Mouse (Mus musculus): Measurements from ENCODE around the gene Krtap6-2. TPM values are rescaled to one million over a fixed set of nuclear protein-coding genes. Genes with fewer than 3 reads are reported as not detected.

Krtap6-2 gene
- not detected for polyA plus RNA-seq (2012; fragmentation: generic; extraction: Trizol)
- long read RNA-seq, experiment 1, result 0 reads
- long read RNA-seq, experiment 2, result 0 reads

- H3K27me3 ChIP-seq (ENCODE audit: control insufficient read depth, insufficient read depth, insufficient read length), result no peaks in the 10 kb centered on the region
- no peak within 1 kb of the TSS for H3K4me3 ChIP-seq (ENCODE audit: insufficient read depth, poor library complexity, severe bottlenecking)
- no peak for TF ChIP-seq MYOG (IDR thresholded peaks at IDR 0.05; ENCODE audit: control insufficient read depth, extremely low read depth, insufficient read length)
- TF ChIP-seq MYOD1 (IDR thresholded peaks at IDR 0.05; ENCODE audit: control insufficient read depth, insufficient read length, low read depth), result no peak
- TF ChIP-seq MAX (IDR thresholded peaks at IDR 0.05), result no peak
- no peak for TF ChIP-seq CEBPB (IDR thresholded peaks at IDR 0.05; ENCODE audit: low read depth)
- no peak for TF ChIP-seq USF1 (IDR thresholded peaks at IDR 0.05; ENCODE audit: low read depth)
- no peak for TF ChIP-seq FOSL1 (IDR thresholded peaks at IDR 0.05; ENCODE audit: insufficient read depth, low read length, poor library complexity, severe bottlenecking)
- TF ChIP-seq CTCF (IDR thresholded peaks at IDR 0.05; ENCODE audit: control insufficient read depth, insufficient read depth, insufficient read length), result no peak
- H3K36me3 ChIP-seq (ENCODE audit: control insufficient read depth, insufficient read depth), result no peaks in the 10 kb centered on the region
- no peak within 1 kb of the TSS for H3ac ChIP-seq (ENCODE audit: control insufficient read depth, insufficient read length, low read depth)
- H3K79me3 ChIP-seq (ENCODE audit: low read depth), result no peaks in the 10 kb centered on the region
- H3K79me2 ChIP-seq (ENCODE audit: control insufficient read depth, insufficient read depth), result no peaks in the 10 kb centered on the region
These were observed at the start of gene Krtap6-2 for GRCm38 (mm10) chr16:89420011-89420410. Gene Krtap6-2 (minus strand): TSS chr16:89420111.

GRCm38 (mm10) chr16:89461189-89461588 is 41.3 kb upstream of the Krtap6-2 start:
- Histone ChIP-seq H3ac (ENCODE audit: control insufficient read depth, insufficient read length, low read depth) (no peak overlapping the region), H3K36me3 (ENCODE audit: control insufficient read depth, insufficient read depth) (no peaks in the 10 kb centered on the region), H3K4me3 (ENCODE audit: insufficient read depth, poor library complexity, severe bottlenecking) (no peak overlapping the region), H3K79me3 (ENCODE audit: low read depth) (no peaks in the 10 kb centered on the region), H3K79me2 (ENCODE audit: control insufficient read depth, insufficient read depth) (no peaks in the 10 kb centered on the region), H3K27me3 (ENCODE audit: control insufficient read depth, insufficient read depth, insufficient read length) (no peaks in the 10 kb centered on the region)
- no peak for TF ChIP-seq MYOG (IDR thresholded peaks at IDR 0.05; ENCODE audit: control insufficient read depth, extremely low read depth, insufficient read length)
- no peak for TF ChIP-seq USF1 (IDR thresholded peaks at IDR 0.05; ENCODE audit: low read depth)
- no peak for TF ChIP-seq CTCF (IDR thresholded peaks at IDR 0.05; ENCODE audit: control insufficient read depth, insufficient read depth, insufficient read length)
- TF ChIP-seq MAX (IDR thresholded peaks at IDR 0.05), result no peak
- no peak for TF ChIP-seq MYOD1 (IDR thresholded peaks at IDR 0.05; ENCODE audit: control insufficient read depth, insufficient read length, low read depth)
- no peak for TF ChIP-seq CEBPB (IDR thresholded peaks at IDR 0.05; ENCODE audit: low read depth)
- no peak for TF ChIP-seq FOSL1 (IDR thresholded peaks at IDR 0.05; ENCODE audit: insufficient read depth, low read length, poor library complexity, severe bottlenecking)

DNA sequence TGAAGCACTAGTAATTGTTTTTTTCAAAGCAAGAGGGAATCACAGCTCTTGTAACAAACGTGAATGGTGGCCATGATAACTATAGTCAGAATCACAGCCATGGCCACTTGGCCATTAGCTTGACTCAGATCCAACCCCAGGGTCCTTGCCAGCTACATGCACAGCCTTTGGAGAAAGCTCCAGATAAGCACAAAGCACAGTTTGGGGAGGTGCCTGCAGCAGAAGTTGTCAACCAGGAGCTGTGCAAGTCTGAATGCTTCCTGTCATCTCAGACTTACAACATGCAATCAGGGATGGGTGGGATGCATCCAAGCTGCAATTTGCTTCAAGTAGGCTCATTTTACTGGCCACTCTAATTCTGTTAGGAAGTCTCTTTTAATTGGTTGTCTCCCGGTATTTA is 9.7 kb upstream of the Krtap6-2 start:
- Histone ChIP-seq H3K27me3 (ENCODE audit: control insufficient read depth, insufficient read depth, insufficient read length) (no peaks in the 10 kb centered on the region), H3ac (ENCODE audit: control insufficient read depth, insufficient read length, low read depth) (no peak overlapping the region), H3K79me2 (ENCODE audit: control insufficient read depth, insufficient read depth) (no peaks in the 10 kb centered on the region), H3K79me3 (ENCODE audit: low read depth) (no peaks in the 10 kb centered on the region), H3K36me3 (ENCODE audit: control insufficient read depth, insufficient read depth) (no peaks in the 10 kb centered on the region), H3K4me3 (ENCODE audit: insufficient read depth, poor library complexity, severe bottlenecking) (no peak overlapping the region)
- TF ChIP-seq MYOG (IDR thresholded peaks at IDR 0.05; ENCODE audit: control insufficient read depth, extremely low read depth, insufficient read length) (no peak), CTCF (IDR thresholded peaks at IDR 0.05; ENCODE audit: control insufficient read depth, insufficient read depth, insufficient read length) (no peak)

- Histone ChIP-seq H3K79me2 (ENCODE audit: control insufficient read depth, insufficient read depth) (no peaks in the 10 kb centered on the region), H3K4me3 (ENCODE audit: insufficient read depth, poor library complexity, severe bottlenecking) (no peak overlapping the region), H3ac (ENCODE audit: control insufficient read depth, insufficient read length, low read depth) (no peak overlapping the region), H3K27me3 (ENCODE audit: control insufficient read depth, insufficient read depth, insufficient read length) (no peaks in the 10 kb centered on the region), H3K36me3 (ENCODE audit: control insufficient read depth, insufficient read depth) (no peaks in the 10 kb centered on the region), H3K79me3 (ENCODE audit: low read depth) (no peaks in the 10 kb centered on the region)
- TF ChIP-seq MYOG (IDR thresholded peaks at IDR 0.05; ENCODE audit: control insufficient read depth, extremely low read depth, insufficient read length) (no peak), MYOD1 (IDR thresholded peaks at IDR 0.05; ENCODE audit: control insufficient read depth, insufficient read length, low read depth) (no peak), CTCF (IDR thresholded peaks at IDR 0.05; ENCODE audit: control insufficient read depth, insufficient read depth, insufficient read length) (no peak)
These were observed 5.4 kb upstream of the Krtap6-2 start for GRCm38 (mm10) chr16:89425310-89425709.

- no peak for TF ChIP-seq FOSL1 (IDR thresholded peaks at IDR 0.05; ENCODE audit: insufficient read depth, low read length, poor library complexity, severe bottlenecking)
- TF ChIP-seq MYOG (IDR thresholded peaks at IDR 0.05; ENCODE audit: control insufficient read depth, extremely low read depth, insufficient read length), result no peak
- no peak for TF ChIP-seq MYOD1 (IDR thresholded peaks at IDR 0.05; ENCODE audit: control insufficient read depth, insufficient read length, low read depth)
- TF ChIP-seq USF1 (IDR thresholded peaks at IDR 0.05; ENCODE audit: low read depth), result no peak
- no peak for TF ChIP-seq CEBPB (IDR thresholded peaks at IDR 0.05; ENCODE audit: low read depth)
- TF ChIP-seq MAX (IDR thresholded peaks at IDR 0.05), result no peak
- no peak for TF ChIP-seq CTCF (IDR thresholded peaks at IDR 0.05; ENCODE audit: control insufficient read depth, insufficient read depth, insufficient read length)
- H3K79me2 ChIP-seq (ENCODE audit: control insufficient read depth, insufficient read depth), result no peaks in the 10 kb centered on the region
- no peaks in the 10 kb centered on the region for H3K79me3 ChIP-seq (ENCODE audit: low read depth)
- H3ac ChIP-seq (ENCODE audit: control insufficient read depth, insufficient read length, low read depth), result no peak overlapping the region
- no peaks in the 10 kb centered on the region for H3K27me3 ChIP-seq (ENCODE audit: control insufficient read depth, insufficient read depth, insufficient read length)
- no peak overlapping the region for H3K4me3 ChIP-seq (ENCODE audit: insufficient read depth, poor library complexity, severe bottlenecking)
- H3K36me3 ChIP-seq (ENCODE audit: control insufficient read depth, insufficient read depth), result no peaks in the 10 kb centered on the region
These were observed 3.6 kb downstream of the Krtap6-2 start for GRCm38 (mm10) chr16:89416311-89416710.

DNA sequence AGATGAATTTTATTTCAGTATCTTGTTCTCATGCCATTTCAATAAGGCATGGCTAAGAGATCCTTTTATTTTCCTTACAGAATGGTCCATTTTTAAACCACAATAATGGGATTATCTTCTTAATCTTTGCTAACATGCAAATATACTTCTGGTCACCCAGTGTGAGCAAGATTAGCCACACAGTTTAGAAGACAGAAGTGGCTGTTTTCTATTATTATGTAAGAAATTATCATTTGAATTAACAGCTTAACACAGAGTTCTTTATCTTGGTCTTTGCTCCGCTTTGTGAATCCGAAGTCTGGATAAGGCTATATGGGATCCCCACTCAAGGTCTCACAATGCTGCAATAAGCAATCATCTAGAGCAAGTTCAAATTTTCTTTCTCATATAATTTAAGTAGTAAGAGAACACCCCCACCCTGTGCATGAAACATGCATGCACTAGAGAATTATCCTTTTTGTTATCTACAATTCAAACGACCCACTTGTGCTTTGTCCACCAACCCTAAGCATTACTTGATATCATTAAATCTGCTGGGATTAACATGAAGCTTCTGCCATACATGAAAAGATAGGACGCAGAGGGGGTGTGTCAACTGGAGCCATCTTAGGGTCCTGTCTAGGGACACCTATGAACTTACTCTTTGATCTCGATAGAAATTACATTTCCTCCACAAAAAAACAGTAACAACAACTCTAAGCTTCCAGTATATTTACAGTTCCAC is 9.4 kb downstream of the Krtap6-2 start:
- Histone ChIP-seq H3K36me3 (ENCODE audit: control insufficient read depth, insufficient read depth) (no peaks in the 10 kb centered on the region), H3K79me3 (ENCODE audit: low read depth) (no peaks in the 10 kb centered on the region), H3ac (ENCODE audit: control insufficient read depth, insufficient read length, low read depth) (no peak overlapping the region), H3K27me3 (ENCODE audit: control insufficient read depth, insufficient read depth, insufficient read length) (no peaks in the 10 kb centered on the region), H3K4me3 (ENCODE audit: insufficient read depth, poor library complexity, severe bottlenecking) (no peak overlapping the region), H3K79me2 (ENCODE audit: control insufficient read depth, insufficient read depth) (no peaks in the 10 kb centered on the region)
- no peak for TF ChIP-seq MYOD1 (IDR thresholded peaks at IDR 0.05; ENCODE audit: control insufficient read depth, insufficient read length, low read depth)
- no peak for TF ChIP-seq CTCF (IDR thresholded peaks at IDR 0.05; ENCODE audit: control insufficient read depth, insufficient read depth, insufficient read length)
- TF ChIP-seq USF1 (IDR thresholded peaks at IDR 0.05; ENCODE audit: low read depth), result no peak
- TF ChIP-seq CEBPB (IDR thresholded peaks at IDR 0.05; ENCODE audit: low read depth), result no peak
- no peak for TF ChIP-seq MAX (IDR thresholded peaks at IDR 0.05)
